Mouse (Mus musculus) cerebellum, adult (tissue): ENCODE results near the gene Matn3.

Experiments used
- ATAC-seq: cut with Nextera tagmentation; 2 replicates; pipeline ENCODE4 v1.9.2; 2017; ENCODE audit warnings: mild to moderate bottlenecking, moderate library complexity, mixed read lengths; ENCODE audit not compliant: insufficient number of reproducible peaks, low FRiP score, low TSS enrichment

Matn3 gene

DNA sequence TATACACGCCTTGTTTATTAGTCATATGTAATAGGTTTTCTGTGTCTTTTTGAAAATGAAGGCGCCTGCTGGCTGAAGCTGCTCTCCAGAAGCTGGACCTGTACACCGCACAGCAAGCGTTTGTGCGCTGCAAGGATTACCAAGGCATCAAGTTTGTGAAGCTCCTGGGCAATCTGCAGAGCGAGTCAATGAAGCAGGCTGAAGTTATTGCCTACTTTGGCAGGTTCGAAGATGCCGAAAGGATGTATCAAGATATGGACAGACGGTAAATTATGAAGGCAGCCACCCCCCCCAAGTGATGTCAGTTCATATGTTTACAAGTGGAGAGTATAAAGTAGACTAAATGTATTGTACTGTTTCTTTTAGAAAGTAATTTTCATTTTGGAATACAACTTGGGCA lies 68.6 kb downstream of the Matn3 start:
- no peak for ATAC-seq

DNA sequence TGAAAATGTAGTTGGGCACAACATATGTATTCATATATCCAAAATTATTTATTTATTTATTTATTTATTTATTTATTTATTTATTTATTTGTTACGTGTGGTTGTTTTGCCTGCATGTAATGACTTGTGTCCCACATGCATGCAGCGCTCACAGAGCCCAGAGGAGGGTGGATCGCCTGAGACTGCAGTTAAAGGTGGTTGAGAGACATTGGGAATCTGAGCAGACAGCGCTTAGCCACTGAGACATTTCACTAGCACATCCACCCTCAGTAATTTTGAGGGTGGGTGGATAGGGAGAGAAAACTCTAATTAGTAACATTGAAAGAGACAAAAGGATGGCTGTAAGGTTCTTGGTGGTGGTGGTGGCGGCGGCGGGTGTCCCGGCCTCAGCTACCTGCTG lies 72.7 kb downstream of the Matn3 start:
- no peak for ATAC-seq

DNA sequence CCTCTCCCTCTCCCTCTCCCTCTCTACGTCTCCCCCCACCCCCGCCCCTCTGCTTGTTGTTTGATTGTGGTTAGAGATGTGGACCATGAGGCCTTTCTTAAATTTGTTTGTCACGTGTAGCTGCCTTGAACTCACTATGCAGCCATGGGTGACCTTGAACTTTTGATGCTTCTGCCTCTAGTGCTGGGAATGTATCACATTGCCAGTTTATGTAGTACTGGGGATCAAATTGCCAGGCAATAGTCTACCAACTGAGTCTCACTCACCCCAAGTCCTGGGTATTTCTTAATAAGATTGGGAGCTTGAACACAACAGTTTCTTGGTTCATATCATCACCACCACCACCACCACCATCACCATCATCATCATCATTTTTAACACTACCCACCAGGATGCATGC lies 73.3 kb downstream of the Matn3 start:
- ATAC-seq, result no peak
